Mouse (Mus musculus): Measurements from ENCODE around the gene Dlat. TPM values are rescaled to one million over a fixed set of nuclear protein-coding genes. Genes with fewer than 3 reads are reported as not detected.
"Not testable (repeated sequence)": the region's sequence is repeated elsewhere in the genome, so short reads cannot be mapped to it uniquely, and the experiment has no call there.

Gene Dlat
- polyA plus RNA-seq, 1 experiment from 2014 or later, result 106 TPM

GRCm38 (mm10) chr9:50658941-50659388 lies 615 bp downstream of the Dlat start:
- H3K27ac ChIP-seq (replicated peaks), result peak overlapping the region; percentile 90
- H3K9ac ChIP-seq, result peak overlapping the region; percentile 99
- H3K4me1 ChIP-seq, result peaks cover 21% of the 10 kb centered on the region
- H3K4me3 ChIP-seq, result peak overlapping the region; percentile 98
- H3K4me2 ChIP-seq, result peak overlapping the region; percentile 79
- H3K27me3 ChIP-seq (replicated peaks), result no peaks in the 10 kb centered on the region
- under 1% methylated on average over 25 of the region's 28 CpGs for WGBS
- ATAC-seq (ENCODE audit: extremely low read depth, insufficient number of reproducible peaks, low FRiP score, low TSS enrichment), result peak; percentile 12; the same call in 1 of the 2 replicates
- H3K9me3 ChIP-seq, result no peaks in the 10 kb centered on the region
- peaks cover 39% of the 10 kb centered on the region for H3K36me3 ChIP-seq

GRCm38 (mm10) chr9:50658391-50658790 lies 1.2 kb downstream of the Dlat start:
- Histone ChIP-seq H3K4me3 (peak overlapping the region; percentile 98), H3K4me1 (peaks cover 21% of the 10 kb centered on the region), H3K36me3 (peaks cover 45% of the 10 kb centered on the region), H3K27me3 (replicated peaks) (no peaks in the 10 kb centered on the region), H3K9ac (peak overlapping the region; percentile 99), H3K4me2 (peak overlapping the region; percentile 79), H3K27ac (replicated peaks) (peak overlapping the region; percentile 90; the same call in 1 of the 2 replicates), H3K9me3 (no peaks in the 10 kb centered on the region)
- no peak for ATAC-seq (ENCODE audit: extremely low read depth, insufficient number of reproducible peaks, low FRiP score, low TSS enrichment)
- 17% methylated on average over 5 of the region's 5 CpGs for WGBS

GRCm38 (mm10) chr9:50650503-50650902 lies 9.1 kb downstream of the Dlat start:
- no peak for ATAC-seq (ENCODE audit: extremely low read depth, insufficient number of reproducible peaks, low FRiP score, low TSS enrichment)
- Histone ChIP-seq H3K4me1 (no peaks in the 10 kb centered on the region), H3K9ac (no peak overlapping the region), H3K4me3 (no peak overlapping the region), H3K9me3 (no peaks in the 10 kb centered on the region), H3K27me3 (replicated peaks) (no peaks in the 10 kb centered on the region), H3K36me3 (peaks cover 98% of the 10 kb centered on the region), H3K4me2 (no peak overlapping the region), H3K27ac (replicated peaks) (no peak overlapping the region)
- WGBS, result 82% methylated on average over 10 of the region's 10 CpGs

GRCm38 (mm10) chr9:50646826-50647370 lies 12.7 kb downstream of the Dlat start:
- H3K36me3 ChIP-seq, result peaks cover 96% of the 10 kb centered on the region
- WGBS, result 79% methylated on average over 10 of the region's 10 CpGs
- no peak overlapping the region for H3K9ac ChIP-seq
- no peaks in the 10 kb centered on the region for H3K27me3 ChIP-seq (replicated peaks)
- H3K9me3 ChIP-seq, result no peaks in the 10 kb centered on the region
- no peak overlapping the region for H3K4me2 ChIP-seq
- no peak for ATAC-seq (ENCODE audit: extremely low read depth, insufficient number of reproducible peaks, low FRiP score, low TSS enrichment)
- H3K27ac ChIP-seq (replicated peaks), result no peak overlapping the region
- no peaks in the 10 kb centered on the region for H3K4me1 ChIP-seq
- no peak overlapping the region for H3K4me3 ChIP-seq

- Histone ChIP-seq H3K27ac (replicated peaks) (no peak overlapping the region), H3K36me3 (peaks cover 66% of the 10 kb centered on the region), H3K4me1 (no peaks in the 10 kb centered on the region), H3K4me3 (no peak overlapping the region), H3K9ac (no peak overlapping the region), H3K4me2 (no peak overlapping the region), H3K9me3 (no peaks in the 10 kb centered on the region), H3K27me3 (replicated peaks) (no peaks in the 10 kb centered on the region)
- no peak for ATAC-seq (ENCODE audit: extremely low read depth, insufficient number of reproducible peaks, low FRiP score, low TSS enrichment)
- WGBS, result 88% methylated on average over 11 of the region's 11 CpGs
Observed at GRCm38 (mm10) chr9:50634270-50634669, 25.3 kb downstream of the Dlat start.

- Histone ChIP-seq H3K9me3 (no peaks in the 10 kb centered on the region), H3K4me2 (no peak overlapping the region), H3K27ac (replicated peaks) (no peak overlapping the region), H3K4me1 (no peaks in the 10 kb centered on the region), H3K9ac (no peak overlapping the region), H3K36me3 (peaks cover 54% of the 10 kb centered on the region), H3K27me3 (replicated peaks) (no peaks in the 10 kb centered on the region), H3K4me3 (no peak overlapping the region)
- ATAC-seq (ENCODE audit: extremely low read depth, insufficient number of reproducible peaks, low FRiP score, low TSS enrichment), result no peak
- WGBS, result 52% methylated on average over 2 of the region's 2 CpGs
Observed at GRCm38 (mm10) chr9:50633059-50633458, 26.5 kb downstream of the Dlat start.

GRCm38 (mm10) chr9:50632016-50632688 lies 27.4 kb downstream of the Dlat start:
- H3K36me3 ChIP-seq, result peaks cover 46% of the 10 kb centered on the region
- H3K9me3 ChIP-seq, result no peaks in the 10 kb centered on the region
- H3K27ac ChIP-seq (replicated peaks), result no peak overlapping the region
- ATAC-seq (ENCODE audit: extremely low read depth, insufficient number of reproducible peaks, low FRiP score, low TSS enrichment), result no peak
- no peak overlapping the region for H3K4me2 ChIP-seq
- 82% methylated on average over 6 of the region's 6 CpGs for WGBS
- no peaks in the 10 kb centered on the region for H3K27me3 ChIP-seq (replicated peaks)
- no peak overlapping the region for H3K9ac ChIP-seq
- no peak overlapping the region for H3K4me3 ChIP-seq
- no peaks in the 10 kb centered on the region for H3K4me1 ChIP-seq

GRCm38 (mm10) chr9:50630903-50631302 lies 28.7 kb downstream of the Dlat start:
- H3K36me3 ChIP-seq, result peaks cover 33% of the 10 kb centered on the region
- H3K4me2 ChIP-seq; H3K4me1 ChIP-seq; H3K9me3 ChIP-seq; ATAC-seq (ENCODE audit: extremely low read depth, insufficient number of reproducible peaks, low FRiP score, low TSS enrichment); H3K4me3 ChIP-seq; H3K9ac ChIP-seq; H3K27ac ChIP-seq (replicated peaks); H3K27me3 ChIP-seq (replicated peaks): not testable (repeated sequence)
- 89% methylated on average over 6 of the region's 8 CpGs for WGBS

- Histone ChIP-seq H3K9ac (peak overlapping the region; percentile 96; the same call in 1 of the 2 replicates), H3K27me3 (replicated peaks) (no peaks in the 10 kb centered on the region), H3K27ac (replicated peaks) (no peak overlapping the region), H3K4me1 (peaks cover 15% of the 10 kb centered on the region), H3K4me2 (peak overlapping the region; percentile 91), H3K4me3 (peak overlapping the region; percentile 99), H3K9me3 (no peaks in the 10 kb centered on the region), H3K36me3 (peaks cover 25% of the 10 kb centered on the region)
- 56% methylated on average over 9 of the region's 9 CpGs for WGBS
- no peak for ATAC-seq (ENCODE audit: extremely low read depth, insufficient number of reproducible peaks, low FRiP score, low TSS enrichment)
Observed at GRCm38 (mm10) chr9:50617794-50618330, 41.7 kb downstream of the Dlat start.

- H3K4me1 ChIP-seq, result peaks cover 15% of the 10 kb centered on the region
- peak within 1 kb of the TSS; percentile 96 for H3K9ac ChIP-seq
- peak within 1 kb of the TSS; percentile 93 for H3K27ac ChIP-seq (replicated peaks)
- no peaks in the 10 kb centered on the region for H3K27me3 ChIP-seq (replicated peaks)
- peak within 1 kb of the TSS; percentile 91 for H3K4me2 ChIP-seq
- peaks cover 34% of the 10 kb centered on the region for H3K36me3 ChIP-seq
- H3K4me3 ChIP-seq, result peak within 1 kb of the TSS; percentile 99
- H3K9me3 ChIP-seq, result no peaks in the 10 kb centered on the region
- WGBS, result under 1% methylated on average over 81 of the region's 81 CpGs
- peak; percentile 85 for ATAC-seq (ENCODE audit: extremely low read depth, insufficient number of reproducible peaks, low FRiP score, low TSS enrichment)
Observed at GRCm38 (mm10) chr9:50616766-50617603, 42.6 kb downstream of the Dlat start, which contains the start of the genes Pih1d2 and Nkapd1. Gene Pih1d2 (plus strand): TSS chr9:50617321. Gene Nkapd1 (minus strand): TSS chr9:50617464.

GRCm38 (mm10) chr9:50616161-50616560 lies 43.4 kb downstream of the Dlat start:
- Histone ChIP-seq H3K4me1 (peaks cover 15% of the 10 kb centered on the region), H3K27ac (replicated peaks) (no peak overlapping the region; the same call in 1 of the 2 replicates), H3K36me3 (peaks cover 42% of the 10 kb centered on the region), H3K9me3 (no peaks in the 10 kb centered on the region), H3K4me2 (peak overlapping the region; percentile 91), H3K27me3 (replicated peaks) (no peaks in the 10 kb centered on the region), H3K4me3 (peak overlapping the region; percentile 99), H3K9ac (peak overlapping the region; percentile 96)
- 35% methylated on average over 11 of the region's 11 CpGs for WGBS
- ATAC-seq (ENCODE audit: extremely low read depth, insufficient number of reproducible peaks, low FRiP score, low TSS enrichment), result no peak

All from heart, embryonic 13.5 days (tissue).